In genomic region chr12:28974571-28975041, GRCm38 (mm10) we compare ENCODE assay signal across 9 mouse cellular contexts.
DNase-seq lines count a peak whose midpoint lies in the region; ATAC-seq lines count a peak whose summit lies in the region.
"Had no signal": no experiment of that assay in that cellular context is flagged by ENCODE, and none has a peak within 500 bp of the region (broad histone marks: within the 10 kb centered on the region; RNA-seq: fewer than 3 reads in every experiment).

No protein-coding gene starts in this region.

- no peaks in the 10 kb centered on the region for H3K4me1 ChIP-seq in kidney, embryonic 16.5 days (ENCODE audit: insufficient read depth, low read length)
- no peaks in the 10 kb centered on the region for H3K4me1 ChIP-seq in kidney, embryonic 15.5 days
- H3K4me1 ChIP-seq in forebrain, embryonic 15.5 days = peaks cover 13% of the 10 kb centered on the region
- H3K4me1 ChIP-seq: megakaryocyte, embryonic 14.5 days had no signal

- no peaks in the 10 kb centered on the region for H3K36me3 ChIP-seq in kidney, embryonic 16.5 days (ENCODE audit: insufficient read depth, low read length)
- no peaks in the 10 kb centered on the region for H3K36me3 ChIP-seq in kidney, embryonic 15.5 days
- H3K36me3 ChIP-seq in forebrain, embryonic 15.5 days = no peaks in the 10 kb centered on the region

- H3K9ac ChIP-seq in kidney, embryonic 16.5 days (replicated peaks; ENCODE audit: low read length) = no peak overlapping the region
- H3K9ac ChIP-seq in kidney, embryonic 15.5 days = no peak overlapping the region
- no peak overlapping the region for H3K9ac ChIP-seq in forebrain, embryonic 15.5 days (replicated peaks)

- no peaks in the 10 kb centered on the region for H3K9me3 ChIP-seq in kidney, embryonic 16.5 days (ENCODE audit: low read length)
- no peaks in the 10 kb centered on the region for H3K9me3 ChIP-seq in kidney, embryonic 15.5 days (replicated peaks)
- H3K9me3 ChIP-seq in forebrain, embryonic 15.5 days = no peaks in the 10 kb centered on the region
- H3K9me3 ChIP-seq: megakaryocyte, embryonic 14.5 days had no signal

- H3K27me3 ChIP-seq in kidney, embryonic 16.5 days (ENCODE audit: insufficient read depth, low read length) = no peaks in the 10 kb centered on the region
- H3K27me3 ChIP-seq in kidney, embryonic 15.5 days = no peaks in the 10 kb centered on the region
- no peaks in the 10 kb centered on the region for H3K27me3 ChIP-seq in forebrain, embryonic 15.5 days
- H3K27me3 ChIP-seq: megakaryocyte, embryonic 14.5 days had no signal

- no peak overlapping the region for H3K27ac ChIP-seq in kidney, embryonic 16.5 days (ENCODE audit: low read length)
- H3K27ac ChIP-seq in kidney, embryonic 15.5 days = no peak overlapping the region
- H3K27ac ChIP-seq in forebrain, embryonic 15.5 days (replicated peaks) = peak overlapping the region; percentile 66

- 0 out of 2 replicates have a peak, but pooled peaks have one; percentile 4 for ATAC-seq in kidney, embryonic 16.5 days (ENCODE audit: low FRiP score, low TSS enrichment)
- no peak for ATAC-seq in kidney, embryonic 15.5 days (replicated peaks; ENCODE audit: low FRiP score)
- peak; percentile 88 for ATAC-seq in forebrain, embryonic 15.5 days (replicated peaks)

- H3K4me2 ChIP-seq in kidney, embryonic 16.5 days (replicated peaks; ENCODE audit: low read depth, low read length) = no peak overlapping the region
- H3K4me2 ChIP-seq in kidney, embryonic 15.5 days = no peak overlapping the region
- H3K4me2 ChIP-seq in forebrain, embryonic 15.5 days (replicated peaks) = no peak overlapping the region

- no peak overlapping the region for H3K4me3 ChIP-seq in kidney, embryonic 16.5 days (ENCODE audit: low read length)
- no peak overlapping the region for H3K4me3 ChIP-seq in kidney, embryonic 15.5 days (replicated peaks)
- no peak overlapping the region for H3K4me3 ChIP-seq in forebrain, embryonic 15.5 days

- WGBS in kidney, embryonic 16.5 days = 60% methylated on average over 6 of the region's 6 CpGs
- 71% methylated on average over 6 of the region's 6 CpGs for WGBS in kidney, embryonic 15.5 days
- WGBS in forebrain, embryonic 15.5 days = 6% methylated on average over 6 of the region's 6 CpGs

- DNase-seq in R1 (ENCODE audit: low read depth, low spot score) = peak; percentile 73
- DNase-seq in layer of hippocampus, postnatal 36 days = peak; percentile 65
- DNase-seq in retina, postnatal 1 day = peak; percentile 57
- DNase-seq in spleen, postnatal 10 days (ENCODE audit: low spot score in 2 of 2) = no peak
- no peak for DNase-seq in heart, adult 11 months

Comparison
In these comparisons a context has a peak if more than half of its experiments do, and no peak if none do; other contexts are left out.
1. DNase-seq: peak in R1 (single experiment), layer of hippocampus, postnatal 36 days (2 of 2) and retina, postnatal 1 day (single experiment); none in spleen, postnatal 10 days (0 of 2) and heart, adult 11 months (single experiment).